Mouse (Mus musculus) frontal cortex, postnatal 10 days (tissue): Measurements from ENCODE around the gene Ndufb2.

ENCODE experiments used
- DNase-seq, 2 experiments: peaks; one replicate each; pipeline ENCODE4 v3.0.0; 2022; ENCODE audit warnings: low spot score in 2 of 2, mixed read lengths in 1 of 2

Ndufb2 gene

GRCm38 (mm10) chr6:39592401-39593214, at the start of gene Ndufb2:
Gene Ndufb2, plus strand, starts transcription at chr6:39592574.
- DNase-seq: peak; percentile 90 to 94

- DNase-seq: peak; percentile 46 to 61
Measured at GRCm38 (mm10) chr6:39542631-39543597, 49.5 kb upstream of the Ndufb2 start.

GRCm38 (mm10) chr6:39543769-39544420, 48.5 kb upstream of the Ndufb2 start:
- no peak for DNase-seq

GRCm38 (mm10) chr6:39545474-39545873, 46.9 kb upstream of the Ndufb2 start:
- no peak for DNase-seq

- no peak for DNase-seq
Measured at GRCm38 (mm10) chr6:39548030-39548429, 44.3 kb upstream of the Ndufb2 start.

GRCm38 (mm10) chr6:39551981-39552636, 40.3 kb upstream of the Ndufb2 start:
- DNase-seq: no peak

- no peak for DNase-seq
Measured at GRCm38 (mm10) chr6:39554888-39555647, 37.3 kb upstream of the Ndufb2 start.

GRCm38 (mm10) chr6:39555648-39555945, 36.8 kb upstream of the Ndufb2 start:
- no peak for DNase-seq

GRCm38 (mm10) chr6:39556900-39557659, 35.3 kb upstream of the Ndufb2 start:
- DNase-seq: peak in 1 of 2 experiments; percentile 46

- DNase-seq: peak; percentile 87 to 89
Measured at GRCm38 (mm10) chr6:39557723-39558261, 34.6 kb upstream of the Ndufb2 start, which contains the start of gene Dennd2a. Gene Dennd2a, minus strand, starts transcription at chr6:39557867.

GRCm38 (mm10) chr6:39559276-39559939, 33.0 kb upstream of the Ndufb2 start:
- no peak for DNase-seq

GRCm38 (mm10) chr6:39562166-39563015, 30.0 kb upstream of the Ndufb2 start:
- DNase-seq: peak; percentile 65 to 79

GRCm38 (mm10) chr6:39567528-39567927, 24.8 kb upstream of the Ndufb2 start:
- no peak for DNase-seq

- DNase-seq: no peak
Measured at GRCm38 (mm10) chr6:39570426-39570825, 21.9 kb upstream of the Ndufb2 start.

GRCm38 (mm10) chr6:39573791-39574554, 18.4 kb upstream of the Ndufb2 start, which contains the start of gene Adck2:
Gene Adck2, plus strand, starts transcription at chr6:39573873.
- DNase-seq: peak; percentile 38 to 70

- DNase-seq: no peak
Measured at GRCm38 (mm10) chr6:39574555-39574869, 17.9 kb upstream of the Ndufb2 start.

- DNase-seq: no peak
Measured at GRCm38 (mm10) chr6:39574951-39575350, 17.4 kb upstream of the Ndufb2 start.
